Mouse (Mus musculus) neural tube, embryonic 13.5 days (tissue): Measurements from ENCODE around the gene Slc25a40. TPM values are rescaled to one million over a fixed set of nuclear protein-coding genes. Genes with fewer than 3 reads are reported as not detected.

Experiments used
- polyA plus RNA-seq: library from polyadenylated mRNA; unstranded; fragments of >200 nt; fragmentation: Nextera tagmentation; extraction: Ambion mirVana; gene quantifications from 2 replicates; pipeline ENCODE4 v1.2.1, GENCODE M21; 2015

The Slc25a40 gene
- polyA plus RNA-seq, 1 experiment from 2014 or later = 7.6 TPM

Other genes with a start within 250 kb of the Slc25a40 start
- gene Adam22, start 54.7 kb upstream of the Slc25a40 start, polyA plus RNA-seq = 31.7 and 32.5 TPM in 2 replicates
- 13.7 and 16.2 TPM in 2 replicates for gene Dbf4, start 134 bp upstream of the Slc25a40 start, polyA plus RNA-seq
- 36.4 and 37.2 TPM in 2 replicates for gene Rundc3b, start 200.1 kb downstream of the Slc25a40 start, polyA plus RNA-seq
- 1.3 and 1.6 TPM in 2 replicates for gene Abcb1a, start 237.2 kb downstream of the Slc25a40 start, polyA plus RNA-seq